Mouse (Mus musculus) CH12.LX (cell line): Measurements from ENCODE around the gene Prkca. TPM values are rescaled to one million over a fixed set of nuclear protein-coding genes. Genes with fewer than 3 reads are reported as not detected.

Source experiments
- DNase-seq: peaks from one replicate; pipeline ENCODE4 v3.0.0-alpha.2; 2013; ENCODE audit errors: extremely low read depth
- H3K27ac ChIP-seq: 2 replicates; pipeline ENCODE4 v1.5.1; 2012; ENCODE audit warnings: low read depth, mild to moderate bottlenecking, control low read depth, moderate library complexity; ENCODE audit not compliant: insufficient read depth
- H3K27me3 ChIP-seq: replicated peaks from 2 replicates; pipeline ENCODE3; 2012; ENCODE audit warnings: inconsistent platforms
- H3K36me3 ChIP-seq, 2 experiments: replicated peaks in 1 of 2; 2 replicates each; pipeline versions ENCODE3 to v1.6.1; 2012; ENCODE audit warnings: inconsistent platforms in 1 of 2, low read length in 1 of 2, mild to moderate bottlenecking in 1 of 2, mixed read lengths in 1 of 2, moderate library complexity in 1 of 2; ENCODE audit not compliant: control insufficient read depth in 1 of 2, insufficient read depth in 1 of 2
- H3K4me1 ChIP-seq, 2 experiments: 2 replicates each; pipeline ENCODE4 v1.6.1; 2012; ENCODE audit warnings: inconsistent platforms in 1 of 2, moderate library complexity in 1 of 2; ENCODE audit not compliant: insufficient read depth in 2 of 2, control insufficient read depth in 1 of 2
- H3K4me2 ChIP-seq: 2 replicates; pipeline ENCODE4 v1.6.1; 2012; ENCODE audit warnings: low read depth, mild to moderate bottlenecking, control low read depth; ENCODE audit not compliant: poor library complexity, insufficient read depth, severe bottlenecking
- H3K4me3 ChIP-seq, 3 experiments: fragments of 150-350 bp in 1 of 3; sonication (generic) in 1 of 3; replicated peaks in 1 of 3; 2 replicates each; pipeline versions ENCODE3 to v1.5.1; 2011 to 2012; ENCODE audit warnings: low read depth in 2 of 3, low read length in 2 of 3, mild to moderate bottlenecking in 2 of 3, moderate library complexity in 2 of 3, control low read depth in 1 of 3, improper control_type of control experiment in 1 of 3, inconsistent platforms in 1 of 3, mixed read lengths in 1 of 3; ENCODE audit not compliant: poor library complexity in 1 of 3
- H3K79me2 ChIP-seq: replicated peaks from 2 replicates; pipeline ENCODE4 v1.6.1; 2012; ENCODE audit warnings: mild to moderate bottlenecking, moderate library complexity; ENCODE audit not compliant: control insufficient read depth, poor library complexity, insufficient read depth, severe bottlenecking; ENCODE audit errors: extremely low read depth
- H3K9ac ChIP-seq: 2 replicates; pipeline ENCODE4 v1.6.1; 2012; ENCODE audit warnings: low read depth, mild to moderate bottlenecking, control low read depth, moderate library complexity; ENCODE audit not compliant: insufficient read depth
- H3K9me3 ChIP-seq: replicated peaks from 2 replicates; pipeline ENCODE3; 2012; ENCODE audit warnings: low read length, inconsistent platforms, mixed read lengths
- CHD1 ChIP-seq: IDR thresholded peaks from 2 replicates; pipeline ENCODE4 v1.6.1; 2012; ENCODE audit warnings: low read depth, low read length, improper control_type of control experiment, inconsistent platforms
- CHD2 ChIP-seq: IDR thresholded peaks from 2 replicates; pipeline ENCODE4 v1.6.1; 2011; ENCODE audit warnings: low read length, improper control_type of control experiment
- CTCF ChIP-seq, 2 experiments: IDR thresholded peaks in 1 of 2; conservative IDR thresholded peaks in 1 of 2; 2 replicates each; pipeline ENCODE4 v1.5.1; 2011 to 2012; ENCODE audit warnings: low read depth in 2 of 2, low read length in 2 of 2, improper control_type of control experiment in 1 of 2, inconsistent platforms in 1 of 2, mild to moderate bottlenecking in 1 of 2, moderate library complexity in 1 of 2
- E2F4 ChIP-seq: IDR thresholded peaks from 2 replicates; pipeline ENCODE4 v1.6.1; 2011; ENCODE audit warnings: low read depth, low read length, improper control_type of control experiment; ENCODE audit not compliant: insufficient replicate concordance
- ELF1 ChIP-seq: IDR thresholded peaks from 2 replicates; pipeline ENCODE4 v1.6.1; 2014; ENCODE audit warnings: low read depth, mild to moderate bottlenecking, inconsistent platforms, low read length, improper control_type of control experiment
- EP300 ChIP-seq: IDR thresholded peaks from 2 replicates; pipeline ENCODE4 v1.6.1; 2011; ENCODE audit warnings: low read length, improper control_type of control experiment
- ETS1 ChIP-seq: conservative IDR thresholded peaks from 2 replicates; pipeline ENCODE4 v1.6.1; 2012; ENCODE audit warnings: low read depth, mild to moderate bottlenecking, inconsistent platforms, low read length, improper control_type of control experiment, moderate library complexity
- IRF4 ChIP-seq: IDR thresholded peaks from 2 replicates; pipeline ENCODE4 v1.6.1; 2014; ENCODE audit warnings: low read depth, mild to moderate bottlenecking, inconsistent platforms, low read length, improper control_type of control experiment
- JUN ChIP-seq: IDR thresholded peaks from 2 replicates; pipeline ENCODE4 v1.6.1; 2011; ENCODE audit warnings: low read depth, mild to moderate bottlenecking, low read length, improper control_type of control experiment, moderate library complexity; ENCODE audit not compliant: insufficient read depth
- JUND ChIP-seq: conservative IDR thresholded peaks from 2 replicates; pipeline ENCODE4 v1.6.1; 2011; ENCODE audit warnings: low read depth, low read length, improper control_type of control experiment
- KAT2A ChIP-seq: IDR thresholded peaks from 2 replicates; pipeline ENCODE4 v1.6.1; 2012; ENCODE audit warnings: low read length, improper control_type of control experiment, inconsistent platforms; ENCODE audit not compliant: insufficient replicate concordance
- MAFK ChIP-seq: IDR thresholded peaks from 2 replicates; pipeline ENCODE4 v1.6.1; 2011; ENCODE audit warnings: low read length, improper control_type of control experiment; ENCODE audit not compliant: insufficient replicate concordance
- MAZ ChIP-seq: IDR thresholded peaks from 2 replicates; pipeline ENCODE4 v1.6.1; 2012; ENCODE audit warnings: low read depth, mild to moderate bottlenecking, inconsistent platforms, low read length, improper control_type of control experiment, moderate library complexity
- MEF2A ChIP-seq: IDR thresholded peaks from 2 replicates; pipeline ENCODE4 v1.6.1; 2014; ENCODE audit warnings: low read depth, mild to moderate bottlenecking, inconsistent platforms, low read length, improper control_type of control experiment, borderline replicate concordance
- NELFE ChIP-seq: IDR thresholded peaks from 2 replicates; pipeline ENCODE4 v1.6.1; 2011; ENCODE audit warnings: low read depth, low read length, improper control_type of control experiment
- PAX5 ChIP-seq: IDR thresholded peaks from 2 replicates; pipeline ENCODE4 v1.6.1; 2012; ENCODE audit warnings: low read length, inconsistent platforms, mixed read lengths
- POLR2AphosphoS2 ChIP-seq: IDR thresholded peaks from 2 replicates; pipeline ENCODE4 v1.6.1; 2011; ENCODE audit warnings: low read depth, low read length, improper control_type of control experiment
- RCOR1 ChIP-seq: conservative IDR thresholded peaks from 2 replicates; pipeline ENCODE4 v1.6.1; 2012; ENCODE audit warnings: low read depth, mild to moderate bottlenecking, inconsistent platforms, low read length, improper control_type of control experiment
- SIN3A ChIP-seq: IDR thresholded peaks from 2 replicates; pipeline ENCODE4 v1.6.1; 2012; ENCODE audit warnings: low read length, improper control_type of control experiment, inconsistent platforms
- SMC3 ChIP-seq: IDR thresholded peaks from 2 replicates; pipeline ENCODE4 v1.6.1; 2011; ENCODE audit warnings: low read depth, low read length, improper control_type of control experiment
- TBP ChIP-seq: conservative IDR thresholded peaks from 2 replicates; pipeline ENCODE4 v1.6.1; 2011; ENCODE audit warnings: low read depth, low read length, improper control_type of control experiment
- TCF12 ChIP-seq: IDR thresholded peaks from 2 replicates; pipeline ENCODE4 v1.6.1; 2014; ENCODE audit warnings: low read depth, mild to moderate bottlenecking, inconsistent platforms, low read length, improper control_type of control experiment
- USF1 ChIP-seq: IDR thresholded peaks from 2 replicates; pipeline ENCODE4 v1.6.1; 2014; ENCODE audit warnings: low read depth, mild to moderate bottlenecking, inconsistent platforms, low read length, improper control_type of control experiment
- ZC3H11A ChIP-seq: IDR thresholded peaks from 2 replicates; pipeline ENCODE4 v1.6.1; 2012; ENCODE audit warnings: low read depth, mild to moderate bottlenecking, inconsistent platforms, low read length, improper control_type of control experiment
- ZMIZ1 ChIP-seq: IDR thresholded peaks from 2 replicates; pipeline ENCODE4 v1.6.1; 2012; ENCODE audit warnings: low read depth, mild to moderate bottlenecking, inconsistent platforms, low read length, improper control_type of control experiment
- ZNF384 ChIP-seq: IDR thresholded peaks from 2 replicates; pipeline ENCODE4 v1.6.1; 2012; ENCODE audit warnings: low read depth, low read length, improper control_type of control experiment, inconsistent platforms
- dilution Hi-C: fragments of 300-500 bp; cut with MboI; formaldehyde crosslinking; loops from 2 replicates; pipeline ENCODE4 v1.14.3; 2020; ENCODE audit warnings: low sequenced_read_pairs; ENCODE audit not compliant: extremely low pct_unique_long_range_greater_than_20kb, extremely low pct_ligation_motif_present
- in situ Hi-C: fragments of 300-500 bp; cut with MboI; formaldehyde crosslinking; loops from 3 replicates; pipeline ENCODE4 v1.14.3; 2019; ENCODE audit warnings: low sequenced_read_pairs, low pct_ligation_motif_present, low pct_unique_long_range_greater_than_20kb, mixed read lengths
- polyA plus RNA-seq: library from polyadenylated mRNA; unstranded; fragments of >175 nt; gene quantifications from 2 replicates; pipeline ENCODE4 v1.2.1, GENCODE M21; 2012; ENCODE audit warnings: low read depth; ENCODE audit not compliant: insufficient read length
- total RNA-seq, 2 experiments: library from RNA; depleted of rRNA; stranded (reverse); fragments of 300-350 nt in 1 of 2; fragments of >200 nt in 1 of 2; gene quantifications; 2 replicates each; pipeline ENCODE4 v1.2.3; 2012 to 2014

Prkca gene
- total and polyA plus RNA-seq, 3 experiments: 40.0 to 107 (median 43.7) TPM

- TF ChIP-seq JUND (peak; percentile 45), EP300 (peak; percentile 90), TBP (peak; percentile 94), POLR2AphosphoS2 (no peak; the same call in 1 of the 2 replicates), CTCF (conservative IDR thresholded peaks at IDR 0.05 in 1 of 2, IDR thresholded peaks at IDR 0.05 in 1 of 2; ENCODE audit: low read depth in 2 of 2, low read length in 2 of 2) (no peak), MAFK (peak; percentile 73; the same call in 1 of the 2 replicates), ZC3H11A (no peak), MEF2A (peak; percentile 62; the same call in 1 of the 2 replicates), ETS1 (peak; percentile 100), CHD2 (peak; percentile 54; the same call in 1 of the 2 replicates), SIN3A (peak; percentile 99), CHD1 (peak; percentile 94), E2F4 (no peak), USF1 (no peak), PAX5 (no peak), JUN (0 out of 2 replicates have a peak, but pooled peaks have one; percentile 1)
Measured at GRCm38 (mm10) chr11:108204202-108204894, 139.4 kb downstream of the Prkca start (continued).

GRCm38 (mm10) chr11:108202835-108203234 is 140.9 kb downstream of the Prkca start:
- Histone ChIP-seq H3K27me3 (no peaks in the 10 kb centered on the region), H3K36me3 (peaks cover 0 to 12% of the 10 kb centered on the region in 2 experiments), H3K4me1 (peaks cover 36 to 97% of the 10 kb centered on the region in 2 experiments), H3K4me3 (peak overlapping the region in 2 of 3 experiments; percentile 46 to 48), H3K9me3 (no peaks in the 10 kb centered on the region), H3K27ac (peak overlapping the region; percentile 96), H3K9ac (peak overlapping the region; percentile 73), H3K4me2 (peak overlapping the region; percentile 64), H3K79me2 (peaks cover 34% of the 10 kb centered on the region)
- dilution Hi-C loops (no loop called here), in situ Hi-C loops (loop anchor here (5.0 to 25.0 kb wide), 2 partner anchors 46 to 341 kb away; no protein-coding TSS in a partner anchor)
- no peak for DNase-seq
- TF ChIP-seq KAT2A (0 out of 2 replicates have a peak, but pooled peaks have one; percentile 38), ZMIZ1 (peak; percentile 62; the same call in 1 of the 2 replicates), TCF12 (peak; percentile 59; the same call in 1 of the 2 replicates), EP300 (0 out of 2 replicates have a peak, but pooled peaks have one; percentile 6), ETS1 (0 out of 2 replicates have a peak, but pooled peaks have one; percentile 4), IRF4 (no peak), MAZ (no peak), MEF2A (no peak), ELF1 (no peak), SMC3 (peak; percentile 16; the same call in 1 of the 2 replicates), SIN3A (0 out of 2 replicates have a peak, but pooled peaks have one; percentile 16), ZNF384 (no peak), NELFE (peak; percentile 29; the same call in 1 of the 2 replicates), CTCF (conservative IDR thresholded peaks at IDR 0.05 in 1 of 2, IDR thresholded peaks at IDR 0.05 in 1 of 2; ENCODE audit: low read depth in 2 of 2, low read length in 2 of 2) (no peak), RCOR1 (0 out of 2 replicates have a peak, but pooled peaks have one; percentile 23), TBP (0 out of 2 replicates have a peak, but pooled peaks have one; percentile 35), CHD1 (peak; percentile 89; the same call in 1 of the 2 replicates)
